Mouse (Mus musculus) layer of hippocampus, postnatal 25 days (tissue): ENCODE results near the gene Fhdc1. TPM values are rescaled to one million over a fixed set of nuclear protein-coding genes. Genes with fewer than 3 reads are reported as not detected.

Source experiments
- total RNA-seq, 2 experiments: library from RNA; stranded (reverse); gene quantifications; 2 replicates each; pipeline ENCODE4 v1.2.3; 2021

Fhdc1 gene
- total RNA-seq, 2 experiments from 2014 or later = 2.0 to 2.9 TPM

Other genes with a start within 250 kb of the Fhdc1 start
- gene Trim2, start 173.6 kb downstream of the Fhdc1 start, total RNA-seq = 100 to 1,000 TPM; 403 to 407 TPM
- 10 to 100 TPM; 18.8 to 21.2 TPM for gene Arfip1, start 102.2 kb upstream of the Fhdc1 start, total RNA-seq
- not detected for gene Tigd4, start 113.1 kb upstream of the Fhdc1 start, total RNA-seq
- under 1 TPM in 1 of 2 experiments, not detected in 1; 0.54 TPM for gene Tmem154, start 185.8 kb upstream of the Fhdc1 start, total RNA-seq